Mouse (Mus musculus): ENCODE measurements around the gene Uhrf1.

Uhrf1 gene

DNA sequence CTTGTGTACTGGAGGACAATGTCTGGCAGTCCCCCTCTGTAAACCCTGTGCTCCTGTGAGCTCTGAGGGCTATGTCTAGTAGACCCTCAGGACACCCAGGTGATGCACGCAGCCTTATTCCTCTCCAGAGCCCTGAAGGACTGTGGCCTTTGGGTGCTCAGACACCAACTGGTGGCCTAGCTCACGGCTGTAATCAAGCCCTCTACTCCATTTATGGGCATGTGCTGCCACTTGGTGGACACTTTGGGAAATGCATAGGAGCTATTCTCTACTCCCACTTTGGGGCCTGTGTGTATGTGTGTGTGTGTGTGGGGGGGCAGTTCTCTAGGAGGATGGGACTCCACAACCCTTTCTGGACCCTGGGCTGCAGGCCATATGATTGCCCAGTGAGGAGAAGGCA is 47.6 kb downstream of the Uhrf1 start:
- peak; percentile 79 for DNase-seq

DNA sequence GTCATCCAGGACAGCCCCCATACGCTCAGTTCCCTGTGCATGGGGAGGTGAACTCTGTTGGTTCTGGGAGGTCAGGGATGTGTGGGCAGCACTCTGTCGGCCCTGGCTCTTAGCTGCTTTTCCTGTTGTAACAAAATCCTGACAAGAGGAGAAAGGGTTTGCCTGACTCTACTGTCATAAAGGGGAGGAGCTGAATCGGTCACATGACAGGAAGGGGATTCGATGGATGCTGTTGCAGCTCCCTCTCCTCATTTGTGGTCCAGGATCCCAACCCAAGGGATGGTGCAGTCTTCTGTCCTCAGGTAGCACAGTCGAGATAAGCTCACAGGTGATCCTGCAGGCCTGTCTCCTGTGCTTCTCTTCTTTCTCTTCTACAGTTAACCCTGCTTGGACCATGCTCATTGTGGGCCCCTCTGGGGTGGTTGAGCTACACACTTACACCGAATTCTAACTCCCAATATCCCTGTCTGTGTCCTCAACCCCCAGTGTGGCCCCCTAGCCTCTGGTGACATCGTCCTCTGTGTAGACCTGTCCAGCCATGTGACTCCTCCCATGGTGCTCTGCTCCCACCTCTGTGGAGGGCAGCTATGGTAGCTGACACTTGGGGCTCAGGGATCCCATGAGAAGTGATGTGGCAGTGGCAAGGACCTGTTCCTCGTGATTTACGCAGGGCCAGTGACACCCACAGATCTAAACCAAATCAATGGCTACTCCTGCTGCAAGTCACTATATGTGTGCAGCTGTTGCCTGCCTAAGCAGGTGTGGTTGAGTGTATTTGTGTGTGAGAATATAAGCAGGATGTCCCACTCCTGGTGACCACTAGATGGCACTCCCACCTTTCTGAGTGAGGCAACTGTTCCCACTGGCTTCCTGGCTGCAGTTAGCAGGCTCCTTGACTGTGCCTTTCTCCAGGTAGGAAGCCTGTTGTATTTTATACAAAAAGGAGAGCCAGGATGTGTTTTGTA is 54.1 kb downstream of the Uhrf1 start:
- DNase-seq = peak; percentile 64

DNA sequence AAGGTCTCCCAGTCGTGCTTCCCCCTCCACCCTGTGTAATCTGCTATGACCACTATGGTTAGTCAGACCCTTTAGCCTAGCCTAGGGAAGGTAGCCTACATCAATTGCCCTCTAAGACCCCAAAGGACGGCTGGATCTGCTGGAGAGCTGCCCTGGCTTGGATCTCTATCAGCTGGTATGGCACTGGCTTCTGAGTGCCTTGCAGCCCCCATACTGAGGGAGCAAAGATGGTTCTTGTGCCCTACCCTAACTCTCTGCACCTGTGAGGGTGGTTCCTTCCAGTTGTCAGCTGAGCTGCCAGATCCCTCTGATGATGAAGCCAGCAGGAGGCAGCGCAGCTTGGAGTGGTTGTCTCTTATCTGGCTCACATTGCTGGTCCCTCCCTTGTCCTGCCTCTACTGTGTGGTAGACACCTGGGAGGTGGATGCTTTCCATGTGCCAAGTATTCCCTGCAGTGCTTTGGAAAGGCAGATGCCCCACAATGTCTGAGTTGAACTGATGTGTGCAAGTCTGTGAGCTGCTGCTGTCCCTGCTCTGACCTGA is 56.1 kb downstream of the Uhrf1 start:
- no peak for DNase-seq

GRCm38 (mm10) chr17:56359864-56360263 is 56.7 kb downstream of the Uhrf1 start:
- DNase-seq = no peak

GRCm38 (mm10) chr17:56360451-56360850 is 57.3 kb downstream of the Uhrf1 start:
- no peak for DNase-seq

DNA sequence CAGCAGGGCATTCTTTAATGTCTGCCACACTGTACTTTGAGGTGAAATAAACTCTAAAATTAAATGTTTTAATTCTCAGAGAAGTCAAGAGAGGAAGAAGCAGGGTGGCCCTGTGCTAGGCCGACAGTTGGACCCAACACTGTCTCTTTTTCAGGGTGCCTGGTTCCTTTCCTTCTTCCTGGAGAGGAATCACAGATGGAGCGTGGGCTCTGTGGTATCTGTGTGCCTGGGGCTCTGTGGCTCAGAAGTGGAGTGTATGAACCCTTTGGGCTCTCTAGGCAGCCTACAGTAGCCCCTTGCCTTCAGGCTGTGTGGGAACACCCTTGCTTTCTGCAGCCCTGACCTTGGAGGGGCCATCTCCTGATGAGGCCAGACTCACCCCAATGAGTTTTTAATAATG is 58.4 kb downstream of the Uhrf1 start:
- no peak for DNase-seq

- no peak for DNase-seq
Measured at GRCm38 (mm10) chr17:56365791-56366673, 62.9 kb downstream of the Uhrf1 start.

DNA sequence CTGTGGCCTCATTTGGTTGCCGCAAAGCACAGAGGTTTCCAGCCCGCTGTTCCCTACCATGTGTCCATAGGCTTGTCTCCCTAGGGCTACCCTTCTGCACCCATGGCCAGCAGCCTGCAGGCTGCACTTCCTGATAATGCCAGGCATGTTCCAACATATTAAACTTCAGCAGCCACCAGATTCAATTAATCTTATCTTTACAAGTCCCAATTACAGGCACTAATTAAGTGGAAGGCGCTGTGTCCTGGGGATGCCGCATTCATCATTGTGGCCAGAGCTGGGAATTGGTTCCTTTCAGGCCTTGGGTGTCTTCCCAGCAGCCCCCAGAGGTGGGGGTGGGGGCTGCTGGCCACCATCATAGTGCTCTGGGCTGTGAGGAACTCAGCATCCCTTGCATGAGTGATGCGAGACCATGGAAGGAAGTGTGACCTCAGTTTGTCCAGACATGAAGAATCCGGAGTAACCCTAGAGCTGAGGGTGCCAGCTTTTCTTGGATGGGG is 65.2 kb downstream of the Uhrf1 start:
- no peak for DNase-seq

GRCm38 (mm10) chr17:56370090-56370489 is 67.0 kb downstream of the Uhrf1 start:
- no peak for DNase-seq

DNA sequence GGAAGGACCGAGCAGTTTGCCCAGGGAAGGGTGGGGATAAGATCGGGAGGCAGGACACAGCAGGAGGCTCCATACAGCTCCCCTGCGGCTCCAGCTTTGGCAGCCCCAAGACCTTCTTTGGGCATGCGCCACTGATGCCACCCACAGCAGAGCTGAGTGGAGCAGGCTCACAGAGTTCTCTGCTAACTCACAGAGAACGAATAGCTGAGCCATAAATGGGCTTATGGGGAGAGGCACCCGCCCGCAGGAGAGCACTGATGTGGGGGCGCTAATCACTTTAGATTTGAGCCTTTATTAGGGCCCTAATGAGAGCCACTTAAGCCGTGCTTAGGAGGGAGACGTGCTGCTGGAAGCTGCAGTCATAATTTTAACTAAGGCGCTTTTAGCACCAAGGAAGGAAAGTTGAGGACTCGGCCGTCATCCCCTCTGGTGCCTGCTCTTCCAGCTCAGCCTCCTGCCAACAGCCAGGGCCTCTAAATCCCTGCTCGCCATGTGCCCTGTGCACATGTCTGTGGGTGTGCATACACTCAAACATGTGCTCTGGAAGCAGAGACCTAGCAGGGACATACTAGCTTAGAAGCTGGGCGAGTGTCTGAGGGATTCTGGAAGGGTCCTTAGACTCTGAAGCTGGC is 68.0 kb downstream of the Uhrf1 start:
- DNase-seq = no peak

GRCm38 (mm10) chr17:56372109-56372508 is 69.0 kb downstream of the Uhrf1 start:
- DNase-seq = no peak
